27 mouse cellular contexts compared by ENCODE assay signal in the genomic region with DNA sequence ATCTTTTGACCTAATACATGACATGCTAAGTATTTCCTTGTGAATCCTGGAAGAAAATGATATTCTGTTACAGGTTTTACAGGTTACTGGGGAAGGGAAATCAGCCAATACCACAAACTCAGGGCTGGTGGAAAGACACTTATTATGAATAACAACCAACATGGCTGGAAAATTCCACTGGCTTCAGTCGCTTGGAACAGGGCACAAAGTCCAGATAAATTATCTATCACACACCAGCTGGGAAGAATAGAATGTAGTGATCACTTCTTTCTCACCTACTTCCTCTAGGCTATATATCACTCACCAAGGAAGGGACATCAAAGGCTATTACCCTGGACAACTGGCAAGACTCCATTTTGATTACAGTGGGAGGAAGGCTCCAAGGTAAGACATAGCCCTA. TPM values are rescaled to one million over a fixed set of nuclear protein-coding genes. Genes with fewer than 3 reads are reported as not detected.
A peak's percentile ranks its signal among the peaks of the same experiment; 100 is the strongest.
DNase-seq lines count a peak whose midpoint lies in the region; ATAC-seq and TF ChIP-seq lines count a peak whose summit lies in the region.
"Had no signal": no experiment of that assay in that cellular context is flagged by ENCODE, and none has a peak within 500 bp of the region (broad histone marks: within the 10 kb centered on the region; RNA-seq: fewer than 3 reads in every experiment).

No protein-coding gene starts in this region.

- no peak for TF ChIP-seq POLR2A in kidney, adult 2 months (IDR thresholded peaks at IDR 0.05; ENCODE audit: low read depth, low read length)

- WGBS in kidney, adult 2 months = 19% methylated on average over 1 of the region's 1 CpGs
- WGBS in kidney, embryonic 16.5 days = 47% methylated on average over 1 of the region's 1 CpGs
- 53% methylated on average over 1 of the region's 1 CpGs for WGBS in stomach, postnatal 0 days

- H3K27me3 ChIP-seq in kidney, adult 2 months (replicated peaks; ENCODE audit: control insufficient read depth, insufficient read depth, low read length) = no peaks in the 10 kb centered on the region
- H3K27me3 ChIP-seq in kidney, embryonic 16.5 days (ENCODE audit: insufficient read depth, low read length) = no peaks in the 10 kb centered on the region
- no peaks in the 10 kb centered on the region for H3K27me3 ChIP-seq in stomach, postnatal 0 days (ENCODE audit: control insufficient read depth, insufficient read depth, low read length)
- H3K27me3 ChIP-seq: embryonic facial prominence, embryonic 15.5 days; heart, embryonic 15.5 days; hindbrain, embryonic 13.5 days had no signal

- H3K4me2 ChIP-seq in kidney, embryonic 16.5 days (replicated peaks; ENCODE audit: low read depth, low read length) = no peak overlapping the region
- no peak overlapping the region for H3K4me2 ChIP-seq in stomach, postnatal 0 days (replicated peaks; ENCODE audit: low read depth)
- H3K4me2 ChIP-seq: embryonic facial prominence, embryonic 15.5 days; heart, embryonic 15.5 days; hindbrain, embryonic 13.5 days had no signal

- H3K9ac ChIP-seq in kidney, embryonic 16.5 days (replicated peaks; ENCODE audit: low read length) = no peak overlapping the region
- no peak overlapping the region for H3K9ac ChIP-seq in stomach, postnatal 0 days (ENCODE audit: low read length)
- H3K9ac ChIP-seq: embryonic facial prominence, embryonic 15.5 days; heart, embryonic 15.5 days; hindbrain, embryonic 13.5 days had no signal

- peak; percentile 86 for DNase-seq in kidney, adult 2 months
- DNase-seq in kidney, postnatal 14 days = peak; percentile 16
- DNase-seq in kidney, postnatal 4 days = no peak
- peak; percentile 14 to 45 for DNase-seq in kidney, postnatal 25 days
- DNase-seq in stomach, postnatal 0 days (ENCODE audit: low spot score) = no peak
- DNase-seq in right cerebral cortex, postnatal 10 days (ENCODE audit: low spot score in 2 of 2) = no peak
- DNase-seq: adrenal gland, adult 8-10 months; adrenal gland, postnatal 36 days; B cell, adult 2 months; cerebellum, adult 2 months; cerebellum, postnatal 14 days; embryo, embryonic 11 days; gastrocnemius, adult 2 months; gastrocnemius, postnatal 36 days; heart, adult 18-20 months; heart, postnatal 14 days had no signal

- no peak overlapping the region; the same call in 1 of the 2 replicates for H3K4me3 ChIP-seq in kidney, adult 2 months (ENCODE audit: insufficient read depth, low read depth, low read length)
- no peak overlapping the region for H3K4me3 ChIP-seq in kidney, embryonic 16.5 days (ENCODE audit: low read length)
- no peak overlapping the region for H3K4me3 ChIP-seq in stomach, postnatal 0 days (ENCODE audit: low read depth, low read length)
- H3K4me3 ChIP-seq: embryonic facial prominence, embryonic 15.5 days; erythroblast, embryonic 14.5 days; forebrain, embryonic 10.5 days; gastrocnemius, adult 2 months; heart, embryonic 10.5 days; heart, embryonic 15.5 days; hindbrain, embryonic 13.5 days had no signal

- peak overlapping the region; percentile 87 for H3K27ac ChIP-seq in kidney, adult 2 months (ENCODE audit: insufficient read depth, low read depth, low read length)
- no peak overlapping the region for H3K27ac ChIP-seq in kidney, embryonic 16.5 days (ENCODE audit: low read length)
- H3K27ac ChIP-seq in stomach, postnatal 0 days (replicated peaks) = no peak overlapping the region
- H3K27ac ChIP-seq: embryonic facial prominence, embryonic 15.5 days; forebrain, embryonic 10.5 days; gastrocnemius, adult 2 months; heart, embryonic 10.5 days; heart, embryonic 15.5 days; hindbrain, embryonic 13.5 days had no signal

- no peak for TF ChIP-seq EP300 in stomach, postnatal 0 days (optimal IDR thresholded peaks at IDR 0.05)

- peaks cover 22% of the 10 kb centered on the region for H3K4me1 ChIP-seq in kidney, adult 2 months (ENCODE audit: control insufficient read depth, insufficient read depth, low read length)
- no peaks in the 10 kb centered on the region for H3K4me1 ChIP-seq in kidney, embryonic 16.5 days (ENCODE audit: insufficient read depth, low read length)
- H3K4me1 ChIP-seq in stomach, postnatal 0 days (replicated peaks; ENCODE audit: control insufficient read depth, insufficient read depth) = no peaks in the 10 kb centered on the region
- H3K4me1 ChIP-seq: embryonic facial prominence, embryonic 15.5 days; heart, embryonic 10.5 days; heart, embryonic 15.5 days; hindbrain, embryonic 13.5 days had no signal

- no peak for TF ChIP-seq CTCF in kidney, adult 2 months (conservative IDR thresholded peaks at IDR 0.05; ENCODE audit: insufficient read depth, insufficient read length, low read depth, low read length)
- no peak for TF ChIP-seq CTCF in stomach, postnatal 0 days (IDR thresholded peaks at IDR 0.05; ENCODE audit: low read depth)

- no peaks in the 10 kb centered on the region for H3K9me3 ChIP-seq in kidney, embryonic 16.5 days (ENCODE audit: low read length)
- no peaks in the 10 kb centered on the region for H3K9me3 ChIP-seq in stomach, postnatal 0 days (ENCODE audit: control insufficient read depth, low read length)
- H3K9me3 ChIP-seq: embryonic facial prominence, embryonic 15.5 days; forebrain, embryonic 10.5 days; G1E; heart, embryonic 10.5 days; heart, embryonic 15.5 days; hindbrain, embryonic 13.5 days had no signal

- ATAC-seq in kidney, embryonic 16.5 days (ENCODE audit: low FRiP score, low TSS enrichment) = no peak
- peak; percentile 53; the same call in 1 of the 2 replicates for ATAC-seq in stomach, postnatal 0 days (ENCODE audit: low FRiP score, low TSS enrichment)
- ATAC-seq: CD4-positive, CD25-positive, alpha-beta regulatory T cell, adult 4 months; forebrain, embryonic 14.5 days had no signal

- no peaks in the 10 kb centered on the region for H3K36me3 ChIP-seq in kidney, adult 2 months (ENCODE audit: control insufficient read depth, insufficient read depth, low read length)
- no peaks in the 10 kb centered on the region for H3K36me3 ChIP-seq in kidney, embryonic 16.5 days (ENCODE audit: insufficient read depth, low read length)
- no peaks in the 10 kb centered on the region for H3K36me3 ChIP-seq in stomach, postnatal 0 days (ENCODE audit: control insufficient read depth, insufficient read depth, low read length)
- H3K36me3 ChIP-seq: embryonic facial prominence, embryonic 15.5 days; forebrain, embryonic 10.5 days; G1E; heart, embryonic 10.5 days; heart, embryonic 15.5 days; hindbrain, embryonic 13.5 days had no signal

RNA-seq across cellular contexts. Expression of a gene that starts 11.1 kb away (rescaled TPM):
- 4.0 and 6.5 TPM in 2 replicates for polyA plus RNA-seq in kidney, adult 2 months (2012; rRNA removed)
- 0.55 and 0.71 TPM in 2 replicates for polyA plus RNA-seq in kidney, embryonic 16.5 days (2015; fragmentation: Nextera tagmentation; extraction: Ambion mirVana)
- 0.17 TPM in 1 of 2 replicates, not detected in the other for polyA plus RNA-seq in stomach, postnatal 0 days (2015; fragmentation: Nextera tagmentation; extraction: Ambion mirVana)
- polyA plus RNA-seq: CD4-positive, CD25-positive, alpha-beta regulatory T cell, adult 4 months; cerebellum, adult 2 months; embryonic facial prominence, embryonic 11.5 days; erythroblast, embryonic 14.5 days; forebrain, embryonic 10.5 days; forebrain, embryonic 14.5 days; G1E; heart, embryonic 10.5 days; heart, embryonic 15.5 days had no signal

RNA-seq across cellular contexts. Expression of a gene that starts 55.6 kb away (rescaled TPM):
- polyA plus RNA-seq in kidney, adult 2 months (2012; rRNA removed) = 19.9 and 25.3 TPM in 2 replicates
- polyA plus RNA-seq in kidney, embryonic 16.5 days (2015; fragmentation: Nextera tagmentation; extraction: Ambion mirVana) = 50.6 and 53.0 TPM in 2 replicates
- polyA plus RNA-seq in stomach, postnatal 0 days (2015; fragmentation: Nextera tagmentation; extraction: Ambion mirVana) = 32.0 and 32.4 TPM in 2 replicates

Comparison
In these comparisons a context has a peak if more than half of its experiments do, and no peak if none do; other contexts are left out.
1. DNase-seq: peak in kidney, adult 2 months (single experiment), kidney, postnatal 14 days (single experiment) and kidney, postnatal 25 days (2 of 2); none in kidney, postnatal 4 days (0 of 2), stomach, postnatal 0 days (single experiment) and right cerebral cortex, postnatal 10 days (0 of 2).